Mouse (Mus musculus) brain, embryonic 14.5 days (tissue): ENCODE results near the gene Bora.

Source experiments
- CTCF ChIP-seq: fragments of 200-500 bp; IDR thresholded peaks from 2 replicates; pipeline ENCODE4 v1.5.1; 2012; ENCODE audit warnings: inconsistent platforms, mild to moderate bottlenecking, moderate library complexity, borderline replicate concordance; ENCODE audit not compliant: insufficient read depth, insufficient read length; ENCODE audit errors: extremely low read depth
- POLR2A ChIP-seq: fragments of 200-500 bp; IDR thresholded peaks from 2 replicates; pipeline ENCODE4 v1.6.1; 2012; ENCODE audit warnings: mild to moderate bottlenecking, inconsistent platforms, borderline replicate concordance; ENCODE audit not compliant: poor library complexity, insufficient read depth, insufficient read length, severe bottlenecking; ENCODE audit errors: extremely low read depth

DNA sequence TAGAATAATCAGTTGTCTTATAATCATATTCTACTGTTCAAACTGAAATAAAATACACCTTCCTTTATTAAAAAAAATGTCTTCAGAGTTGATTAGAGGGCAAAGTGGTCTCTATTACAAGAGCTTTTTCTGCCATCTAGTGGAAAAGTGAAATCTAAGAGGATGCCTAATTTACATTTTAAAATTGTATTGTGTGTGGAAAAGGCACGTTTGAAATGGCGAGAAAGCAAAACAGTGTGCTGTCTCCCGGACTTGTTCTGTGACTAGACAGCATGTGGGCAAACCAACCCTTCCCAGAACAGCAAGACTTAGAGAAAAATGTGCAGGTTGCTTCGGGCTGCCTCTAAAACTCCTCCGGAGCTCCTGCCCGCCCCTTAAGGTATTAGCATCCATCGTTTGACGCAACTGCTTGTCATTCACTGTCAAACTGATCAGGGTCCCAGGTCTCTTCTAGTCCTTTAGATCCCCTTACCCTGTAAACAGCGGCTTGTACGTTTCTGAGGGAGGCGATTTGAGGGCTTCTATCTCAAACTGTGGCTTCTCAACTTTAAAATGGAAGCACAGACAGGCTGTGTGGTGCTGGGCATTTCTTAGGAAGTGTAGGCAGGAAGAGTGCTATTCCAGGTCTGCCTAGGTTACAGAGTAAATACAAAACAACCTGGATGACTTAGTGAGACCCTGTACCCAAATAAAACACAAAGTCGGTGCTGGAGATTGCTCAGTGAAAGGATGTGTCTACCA lies 23.5 kb upstream of the Bora start:
- TF ChIP-seq CTCF (no peak), POLR2A (no peak)
